Mouse (Mus musculus) kidney, embryonic 16.5 days (tissue): ENCODE results near the gene Tmbim7. TPM values are rescaled to one million over a fixed set of nuclear protein-coding genes. Genes with fewer than 3 reads are reported as not detected.

Experiments
- ATAC-seq: fragments of 200-750 bp; cut with Nextera tagmentation; 2 replicates; pipeline ENCODE4 v1.8.0; 2017; ENCODE audit warnings: moderate TSS enrichment; ENCODE audit not compliant: low FRiP score, low TSS enrichment
- H3K27ac ChIP-seq: fragments of 300-500 bp; sonication (generic); 2 replicates; pipeline ENCODE4 v1.5.1; 2014; ENCODE audit warnings: low read length
- H3K27me3 ChIP-seq: fragments of 300-500 bp; sonication (generic); 2 replicates; pipeline ENCODE4 v1.6.1; 2014; ENCODE audit warnings: low read length, control low read depth, mixed read lengths; ENCODE audit not compliant: insufficient read depth
- H3K36me3 ChIP-seq: fragments of 300-500 bp; sonication (generic); 2 replicates; pipeline ENCODE4 v1.6.1; 2014; ENCODE audit warnings: low read length, control low read depth, mixed read lengths; ENCODE audit not compliant: insufficient read depth
- H3K4me1 ChIP-seq: fragments of 300-500 bp; sonication (generic); 2 replicates; pipeline ENCODE4 v1.6.1; 2014; ENCODE audit warnings: low read length, control low read depth, mixed read lengths; ENCODE audit not compliant: insufficient read depth
- H3K4me2 ChIP-seq: fragments of 300-500 bp; sonication (generic); replicated peaks from 2 replicates; pipeline ENCODE4 v1.6.1; 2014; ENCODE audit warnings: low read depth, low read length
- H3K4me3 ChIP-seq: fragments of 300-500 bp; sonication (generic); 2 replicates; pipeline ENCODE4 v1.5.1; 2014; ENCODE audit warnings: mild to moderate bottlenecking, low read length
- H3K9ac ChIP-seq: fragments of 300-500 bp; sonication (generic); replicated peaks from 2 replicates; pipeline ENCODE4 v1.6.1; 2014; ENCODE audit warnings: low read length
- H3K9me3 ChIP-seq: fragments of 300-500 bp; sonication (generic); 2 replicates; pipeline ENCODE4 v1.6.1; 2016; ENCODE audit warnings: low read length, control low read depth
- WGBS: fragments of 180-500 bp; shearing (Covaris S2); extraction: QIAGEN DNeasy Blood & Tissue Kit; methylation state at CpG from one replicate; pipeline ENCODE4 v1.1.7; 2014; 5-methylcytosine and 5-hydroxymethylcytosine counted together
- polyA plus RNA-seq: library from polyadenylated mRNA; unstranded; fragments of >200 nt; fragmentation: Nextera tagmentation; extraction: Ambion mirVana; gene quantifications from 2 replicates; pipeline ENCODE4 v1.2.1, GENCODE M21; 2015

The Tmbim7 gene
- polyA plus RNA-seq, 1 experiment from 2014 or later, result not detected

- H3K36me3 ChIP-seq, result peaks cover 22% of the 10 kb centered on the region
- WGBS, result 89% methylated on average over 3 of the region's 3 CpGs
- ATAC-seq, result no peak
These were observed 45.0 kb downstream of the Tmbim7 start for GRCm38 (mm10) chr5:3696031-3696430.

GRCm38 (mm10) chr5:3700025-3700424, 49.0 kb downstream of the Tmbim7 start:
- Histone ChIP-seq H3K4me2 (no peak overlapping the region), H3K27ac (no peak overlapping the region), H3K4me1 (no peaks in the 10 kb centered on the region), H3K9ac (no peak overlapping the region), H3K27me3 (no peaks in the 10 kb centered on the region), H3K9me3 (no peaks in the 10 kb centered on the region), H3K36me3 (peaks cover 7% of the 10 kb centered on the region), H3K4me3 (no peak overlapping the region)
- ATAC-seq, result no peak
- WGBS, result 82% methylated on average over 5 of the region's 5 CpGs

More at GRCm38 (mm10) chr5:3696031-3696430, 45.0 kb downstream of the Tmbim7 start:
- no peak overlapping the region for H3K9ac ChIP-seq
- no peaks in the 10 kb centered on the region for H3K9me3 ChIP-seq
- no peaks in the 10 kb centered on the region for H3K4me1 ChIP-seq
- H3K27me3 ChIP-seq, result no peaks in the 10 kb centered on the region
- no peak overlapping the region for H3K4me3 ChIP-seq
- H3K27ac ChIP-seq, result no peak overlapping the region
- no peak overlapping the region for H3K4me2 ChIP-seq

GRCm38 (mm10) chr5:3702180-3702579, 51.2 kb downstream of the Tmbim7 start:
- 43% methylated on average over 4 of the region's 4 CpGs for whole genome bisulfite sequencing
- H3K9me3 ChIP-seq, result no peaks in the 10 kb centered on the region
- ATAC-seq, result peak; percentile 67
- no peak overlapping the region for H3K9ac ChIP-seq
- H3K27me3 ChIP-seq, result no peaks in the 10 kb centered on the region
- no peak overlapping the region for H3K4me2 ChIP-seq
- H3K27ac ChIP-seq, result no peak overlapping the region
- no peak overlapping the region for H3K4me3 ChIP-seq
- H3K36me3 ChIP-seq, result peaks cover 12% of the 10 kb centered on the region
- no peaks in the 10 kb centered on the region for H3K4me1 ChIP-seq

- 96% methylated on average over 5 of the region's 5 CpGs for WGBS
- H3K4me2 ChIP-seq, result no peak overlapping the region
- ATAC-seq, result no peak
- no peaks in the 10 kb centered on the region for H3K4me1 ChIP-seq
- H3K27me3 ChIP-seq, result no peaks in the 10 kb centered on the region
- H3K9me3 ChIP-seq, result no peaks in the 10 kb centered on the region
- no peak overlapping the region for H3K9ac ChIP-seq
- H3K4me3 ChIP-seq, result no peak overlapping the region
- H3K27ac ChIP-seq, result no peak overlapping the region
- peaks cover 17% of the 10 kb centered on the region; the same call in 1 of the 2 replicates for H3K36me3 ChIP-seq
These were observed 64.8 kb downstream of the Tmbim7 start for GRCm38 (mm10) chr5:3715800-3716199.

- ATAC-seq, result no peak
- H3K4me1 ChIP-seq, result no peaks in the 10 kb centered on the region
- H3K4me2 ChIP-seq, result no peak overlapping the region
- peaks cover 20% of the 10 kb centered on the region; the same call in 1 of the 2 replicates for H3K36me3 ChIP-seq
- no peaks in the 10 kb centered on the region for H3K27me3 ChIP-seq
- WGBS, result 96% methylated on average over 4 of the region's 4 CpGs
- no peak overlapping the region for H3K4me3 ChIP-seq
- H3K9me3 ChIP-seq, result no peaks in the 10 kb centered on the region
- H3K27ac ChIP-seq, result no peak overlapping the region
- no peak overlapping the region for H3K9ac ChIP-seq
These were observed 68.4 kb downstream of the Tmbim7 start for GRCm38 (mm10) chr5:3719371-3719770.

GRCm38 (mm10) chr5:3722873-3723272, 71.9 kb downstream of the Tmbim7 start:
- 100% methylated on average over 2 of the region's 2 CpGs for WGBS
- no peak overlapping the region for H3K4me3 ChIP-seq
- H3K27me3 ChIP-seq, result no peaks in the 10 kb centered on the region
- no peak overlapping the region for H3K27ac ChIP-seq
- no peak for ATAC-seq
- no peak overlapping the region for H3K4me2 ChIP-seq
- peaks cover 15% of the 10 kb centered on the region; the same call in 1 of the 2 replicates for H3K36me3 ChIP-seq
- no peaks in the 10 kb centered on the region for H3K9me3 ChIP-seq
- no peaks in the 10 kb centered on the region for H3K4me1 ChIP-seq
- H3K9ac ChIP-seq, result no peak overlapping the region

- Histone ChIP-seq H3K9ac (no peak overlapping the region), H3K27ac (no peak overlapping the region), H3K4me2 (no peak overlapping the region), H3K36me3 (peaks cover 15% of the 10 kb centered on the region; the same call in 1 of the 2 replicates), H3K4me1 (no peaks in the 10 kb centered on the region), H3K9me3 (no peaks in the 10 kb centered on the region), H3K4me3 (no peak overlapping the region), H3K27me3 (no peaks in the 10 kb centered on the region)
- WGBS, result 85% methylated on average over 2 of the region's 2 CpGs
- no peak for ATAC-seq
These were observed 72.4 kb downstream of the Tmbim7 start for GRCm38 (mm10) chr5:3723415-3723814.

- no peaks in the 10 kb centered on the region for H3K27me3 ChIP-seq
- no peak overlapping the region for H3K4me2 ChIP-seq
- H3K9ac ChIP-seq, result no peak overlapping the region
- no peak overlapping the region for H3K4me3 ChIP-seq
- no peak overlapping the region for H3K27ac ChIP-seq
- H3K4me1 ChIP-seq, result no peaks in the 10 kb centered on the region
- WGBS, result 79% methylated on average over 1 of the region's 1 CpGs
- 0 out of 2 replicates have a peak, but pooled peaks cover 9% of the 10 kb centered on the region for H3K36me3 ChIP-seq
- no peak for ATAC-seq
- no peaks in the 10 kb centered on the region for H3K9me3 ChIP-seq
These were observed 74.5 kb downstream of the Tmbim7 start for GRCm38 (mm10) chr5:3725491-3725890.

GRCm38 (mm10) chr5:3728820-3729219, 77.8 kb downstream of the Tmbim7 start:
- H3K4me2 ChIP-seq, result no peak overlapping the region
- peaks cover 7% of the 10 kb centered on the region; the same call in 1 of the 2 replicates for H3K36me3 ChIP-seq
- no peak overlapping the region for H3K27ac ChIP-seq
- no peaks in the 10 kb centered on the region for H3K4me1 ChIP-seq
- H3K4me3 ChIP-seq, result no peak overlapping the region
- no peaks in the 10 kb centered on the region for H3K27me3 ChIP-seq
- H3K9ac ChIP-seq, result no peak overlapping the region
- no peaks in the 10 kb centered on the region for H3K9me3 ChIP-seq
- no peak for ATAC-seq
- WGBS, result 76% methylated on average over 5 of the region's 5 CpGs
